Mouse (Mus musculus): Measurements from ENCODE around the gene Tada2a. TPM values are rescaled to one million over a fixed set of nuclear protein-coding genes. Genes with fewer than 3 reads are reported as not detected.

Tada2a gene
- polyA plus RNA-seq, 1 experiment from 2014 or later, result 17.5 TPM

DNA sequence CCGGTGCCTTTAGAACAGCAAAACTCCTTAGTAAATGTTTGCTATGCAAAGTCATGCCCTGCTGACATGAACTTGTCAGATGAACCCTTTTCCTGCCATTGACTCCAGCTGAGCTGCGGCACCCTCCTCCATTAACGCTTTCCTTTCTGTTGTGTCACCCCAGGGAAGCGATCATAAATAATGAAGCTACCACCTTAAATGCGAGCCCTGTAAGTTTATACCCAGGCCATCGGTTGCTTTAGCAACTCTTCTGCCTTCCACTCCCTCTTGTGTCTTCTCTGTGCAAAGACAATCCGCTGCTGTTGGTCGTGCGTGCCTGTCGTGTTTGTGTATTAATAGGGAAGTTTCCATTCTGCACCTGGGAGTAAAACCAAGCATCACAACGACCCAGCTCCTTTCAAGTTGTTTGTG, 63.3 kb downstream of the Tada2a start:
- DNase-seq (ENCODE audit: low spot score), result peak; percentile 25

DNA sequence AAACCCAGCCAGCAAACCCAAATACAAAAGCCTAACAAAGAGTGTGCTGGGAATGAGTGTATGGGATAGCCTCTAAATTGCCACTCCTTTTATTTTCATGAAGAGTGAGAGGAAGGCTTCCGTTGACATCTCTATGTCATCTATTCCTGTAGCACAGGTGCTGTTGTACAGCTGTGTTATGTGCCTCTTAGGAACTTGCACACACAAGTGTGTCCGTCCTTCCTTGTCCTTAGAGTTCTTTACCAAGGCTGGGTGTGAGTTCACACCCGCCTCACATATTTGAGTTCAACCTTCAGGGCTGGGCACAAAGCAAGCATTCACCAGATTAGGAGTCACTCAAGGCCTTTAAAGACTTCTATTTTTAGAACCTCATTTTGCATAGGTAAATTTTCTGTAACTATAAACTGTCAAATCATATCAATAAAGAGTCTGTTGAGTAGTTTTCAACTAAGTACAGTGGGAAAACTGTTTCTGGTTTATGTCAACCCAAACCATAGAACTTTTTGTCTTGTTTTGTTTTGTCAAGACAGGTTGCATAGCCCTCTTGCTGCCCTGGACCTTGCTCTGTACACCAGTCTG, 65.7 kb downstream of the Tada2a start:
- no peak for DNase-seq (ENCODE audit: low spot score)

- DNase-seq (ENCODE audit: low spot score), result no peak
Measured at GRCm38 (mm10) chr11:84062805-84063204, 66.6 kb downstream of the Tada2a start.

GRCm38 (mm10) chr11:84061881-84062280, 67.5 kb downstream of the Tada2a start:
- DNase-seq (ENCODE audit: low spot score), result no peak

DNA sequence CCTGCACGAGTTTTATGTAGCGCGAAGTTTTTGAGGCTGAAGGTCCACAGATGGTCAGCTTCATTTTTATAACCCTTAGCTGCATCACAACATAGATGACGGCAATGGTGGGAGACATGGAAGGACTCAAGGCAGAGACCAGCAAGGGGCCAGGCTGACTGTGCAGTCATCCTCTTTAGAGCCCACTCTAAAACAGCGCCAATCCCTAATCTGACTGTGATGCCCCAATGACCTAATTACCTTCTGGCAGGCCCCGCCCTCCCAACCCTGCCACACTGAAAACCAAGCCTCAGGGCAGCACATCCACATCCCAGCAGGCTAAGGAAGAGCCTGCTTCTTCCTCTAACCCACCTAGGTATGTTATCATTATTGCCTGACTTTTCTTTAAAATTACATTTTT, 68.8 kb downstream of the Tada2a start:
- DNase-seq (ENCODE audit: low spot score), result no peak

- DNase-seq (ENCODE audit: low spot score), result no peak
Measured at GRCm38 (mm10) chr11:84059784-84060183, 69.6 kb downstream of the Tada2a start.

- DNase-seq (ENCODE audit: low spot score), result no peak
Measured at GRCm38 (mm10) chr11:84057418-84057817, 72.0 kb downstream of the Tada2a start.

DNA sequence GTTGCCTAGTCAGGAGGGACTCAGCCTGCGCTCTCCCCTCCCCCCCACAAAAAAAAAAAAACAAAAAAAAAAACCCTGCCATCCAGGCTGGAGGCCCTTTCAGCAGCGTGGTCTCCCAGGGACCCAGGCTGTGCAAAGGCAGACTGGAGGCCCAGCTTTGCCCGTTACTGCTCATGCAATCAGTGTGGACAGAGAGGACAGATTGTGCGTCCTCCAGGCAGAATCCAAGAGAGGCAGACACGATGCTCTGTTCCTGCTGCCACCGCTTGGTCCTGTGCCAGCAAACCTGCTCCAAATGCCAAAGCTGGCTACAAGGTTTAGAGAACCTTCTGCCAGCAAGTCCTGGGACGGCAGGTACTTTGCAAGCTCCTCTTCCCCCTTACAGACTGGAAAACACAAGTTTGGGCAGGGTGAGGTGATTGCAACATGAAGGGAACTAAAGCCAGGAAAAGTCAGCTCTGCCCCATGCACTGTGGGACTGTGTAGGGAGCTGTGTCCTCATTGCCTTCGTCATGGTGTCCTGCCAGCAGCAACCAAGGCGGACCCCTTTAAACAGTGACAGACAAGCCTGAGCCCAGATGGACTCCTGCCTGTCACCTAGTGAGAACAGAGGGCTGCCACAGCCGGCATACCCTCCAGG, 75.8 kb downstream of the Tada2a start:
- no peak for DNase-seq (ENCODE audit: low spot score)

GRCm38 (mm10) chr11:84053055-84053454, 76.3 kb downstream of the Tada2a start:
- DNase-seq (ENCODE audit: low spot score), result no peak

- no peak for DNase-seq (ENCODE audit: low spot score)
Measured at GRCm38 (mm10) chr11:84048411-84048810, 81.0 kb downstream of the Tada2a start.

- DNase-seq (ENCODE audit: low spot score), result no peak
Measured at GRCm38 (mm10) chr11:84047270-84047669, 82.1 kb downstream of the Tada2a start.

DNA sequence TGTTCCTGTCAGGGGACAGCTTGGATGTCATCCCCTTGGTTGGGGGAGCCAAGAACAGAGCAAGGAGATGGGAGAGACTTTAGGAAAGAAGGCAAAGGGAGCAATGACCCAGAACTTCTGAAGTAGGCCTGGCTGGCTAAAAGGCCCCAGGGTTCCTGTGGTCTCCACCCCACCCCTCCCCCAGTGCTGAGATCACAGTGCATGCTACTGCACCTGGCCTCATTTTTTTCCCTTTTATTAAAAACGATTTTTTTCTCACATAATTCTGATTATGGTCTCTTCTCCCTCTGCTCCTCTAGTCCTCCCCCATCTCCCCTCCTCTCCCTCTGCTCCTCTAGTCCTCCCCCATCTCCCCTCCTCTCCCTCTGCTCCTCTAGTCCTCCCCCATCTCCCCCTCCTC, 84.4 kb downstream of the Tada2a start:
- DNase-seq (ENCODE audit: low spot score), result no peak

GRCm38 (mm10) chr11:84042808-84043762, 86.3 kb downstream of the Tada2a start:
- no peak for DNase-seq (ENCODE audit: low spot score)

DNA sequence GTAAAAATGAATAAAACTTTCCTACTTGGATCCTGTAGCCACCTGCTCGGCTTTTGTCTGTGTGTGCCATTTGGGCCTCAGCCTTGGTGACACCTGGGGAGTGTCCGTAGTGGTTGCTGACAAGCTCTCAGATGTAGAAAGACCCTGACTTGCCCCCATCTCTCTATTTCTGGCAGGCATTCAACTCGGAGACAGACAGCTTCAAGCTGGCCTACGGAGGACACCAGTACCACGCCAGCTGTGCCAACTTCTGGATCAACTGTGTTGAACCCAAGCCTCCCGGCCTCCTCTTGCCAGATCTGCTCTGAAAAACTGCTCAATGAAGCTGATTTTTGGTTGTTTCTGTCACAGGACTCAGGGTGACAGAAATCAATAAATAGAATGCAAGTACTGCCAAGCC, 88.8 kb downstream of the Tada2a start:
- DNase-seq (ENCODE audit: low spot score), result no peak

DNA sequence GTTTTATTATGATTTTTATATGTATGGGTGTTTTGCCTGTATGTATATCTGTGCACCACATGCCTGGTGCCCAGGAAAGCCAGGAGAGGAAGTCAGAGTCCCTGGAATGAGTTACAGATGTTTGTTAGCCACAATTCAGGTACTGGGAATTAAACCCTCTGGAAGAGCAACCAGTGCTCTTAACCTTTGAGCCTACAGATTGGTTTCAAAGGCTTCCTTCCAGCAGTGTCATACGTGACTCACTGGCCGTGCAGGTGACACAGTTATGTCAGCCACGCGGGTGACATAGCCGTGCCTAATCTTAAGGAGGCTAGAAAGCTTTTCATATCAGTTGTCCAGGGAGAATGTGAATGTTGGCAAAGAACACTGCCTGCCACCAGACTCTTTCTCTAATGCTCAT, 95.7 kb downstream of the Tada2a start:
- no peak for DNase-seq (ENCODE audit: low spot score)

DNA sequence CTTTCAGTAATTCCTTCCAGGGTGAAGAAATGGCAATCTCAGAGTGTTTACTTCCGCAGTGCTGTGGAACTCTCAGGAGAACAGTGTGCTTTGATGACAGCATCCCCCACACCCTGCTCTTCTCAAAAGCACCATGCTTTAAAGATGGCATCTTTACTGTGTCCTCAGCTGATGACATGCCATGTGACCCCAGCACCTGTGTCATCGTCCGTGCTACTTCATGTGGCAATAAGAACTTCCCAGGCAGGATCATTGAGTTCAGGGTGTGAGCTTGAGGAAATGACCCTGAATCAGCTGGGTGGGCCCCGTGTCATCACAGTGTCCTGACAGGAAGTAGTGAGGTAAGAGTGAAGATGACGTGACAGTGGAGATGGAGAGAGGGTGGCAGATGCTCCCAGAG, 96.8 kb downstream of the Tada2a start:
- no peak for DNase-seq (ENCODE audit: low spot score)

GRCm38 (mm10) chr11:84031971-84032370, 97.4 kb downstream of the Tada2a start:
- peak; percentile 57 for DNase-seq (ENCODE audit: low spot score)

Other genes with a start within 250 kb of the Tada2a start
- gene Ddx52, start 187.5 kb downstream of the Tada2a start, polyA plus RNA-seq (2015; fragmentation: Nextera tagmentation; extraction: Ambion mirVana), result 51.0 and 51.2 TPM in 2 replicates
- 16.7 and 17.6 TPM in 2 replicates for gene Synrg, start 165.2 kb downstream of the Tada2a start, polyA plus RNA-seq (2015; fragmentation: Nextera tagmentation; extraction: Ambion mirVana)
- gene Dusp14, start 60.3 kb downstream of the Tada2a start, polyA plus RNA-seq (2015; fragmentation: Nextera tagmentation; extraction: Ambion mirVana), result 12.8 and 13.6 TPM in 2 replicates
- gene Acaca, start 72 bp upstream of the Tada2a start, polyA plus RNA-seq (2015; fragmentation: Nextera tagmentation; extraction: Ambion mirVana), result 4.5 and 5.4 TPM in 2 replicates
- gene Gm11437, start 37.9 kb upstream of the Tada2a start, polyA plus RNA-seq (2015; fragmentation: Nextera tagmentation; extraction: Ambion mirVana), result not detected in 2 replicates

Data from thymus, postnatal 0 days (tissue).